Mouse (Mus musculus): ENCODE data around the gene Gm7324.
"Not testable (repeated sequence)": the region's sequence is repeated elsewhere in the genome, so short reads cannot be mapped to it uniquely, and the experiment has no call there.

The Gm7324 gene

DNA sequence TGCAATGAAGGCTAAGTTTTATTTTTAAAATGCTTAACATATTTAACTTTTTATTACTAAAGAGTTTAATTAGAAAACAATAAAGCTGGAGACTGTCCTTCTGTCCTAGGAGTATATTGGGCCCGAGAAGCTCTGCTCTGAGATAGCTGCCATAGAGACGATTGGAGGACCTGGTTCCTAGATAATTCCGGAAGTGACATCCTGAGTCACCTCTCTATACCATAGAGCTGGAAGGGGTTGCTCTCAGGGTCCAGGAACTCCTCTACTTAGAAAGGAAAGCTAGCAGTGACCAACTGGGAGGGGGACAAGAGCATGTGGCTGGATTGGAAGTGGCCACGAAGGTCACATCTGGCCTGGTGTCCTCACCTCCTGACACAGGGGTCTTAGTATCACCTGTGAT, at the start of gene Gm7324:
Gene Gm7324 (plus strand): TSS at position 208 of the 400 bp plus-strand sequence.
- DNase-seq (ENCODE audit: low read depth): not testable (repeated sequence)

GRCm38 (mm10) chr14:43677099-43677498, 20.5 kb upstream of the Gm7324 start, which contains the start of gene Gm8165:
Gene Gm8165, minus strand, starts transcription at chr14:43677199.
- not testable (repeated sequence) for DNase-seq (ENCODE audit: low read depth)

DNA sequence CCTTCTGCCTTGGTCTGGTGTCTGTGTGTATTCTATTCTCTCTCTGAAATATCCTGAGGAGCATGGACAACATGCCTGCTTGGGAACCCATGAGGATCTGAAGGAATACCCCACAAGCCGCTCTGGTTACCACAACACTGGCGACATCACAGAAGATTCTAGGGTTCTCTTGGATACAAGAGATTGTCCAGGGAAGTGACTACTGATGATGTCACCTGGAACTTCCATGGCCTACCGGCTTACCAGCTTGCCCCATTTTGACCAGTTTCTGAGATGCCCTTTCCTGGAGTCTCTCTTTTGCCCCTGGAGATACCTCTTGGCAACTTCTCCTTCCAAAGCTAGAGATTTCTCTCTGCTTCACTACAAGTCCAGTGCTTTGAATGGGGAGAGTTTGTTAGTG, 29.8 kb downstream of the Gm7324 start, which contains the start of gene Gm16506:
Gene Gm16506 (minus strand): TSS at position 101 of the 400 bp plus-strand sequence.
- not testable (repeated sequence) for DNase-seq (ENCODE audit: low read depth)

GRCm38 (mm10) chr14:43747566-43747965, 49.9 kb downstream of the Gm7324 start, which contains the start of gene Gm6526:
Gene Gm6526, plus strand, starts transcription at chr14:43747866.
- not testable (repeated sequence) for DNase-seq (ENCODE audit: low read depth)

Data from 416B (cell line).